Mouse (Mus musculus): ENCODE results near the gene Gm49383. TPM values are rescaled to one million over a fixed set of nuclear protein-coding genes. Genes with fewer than 3 reads are reported as not detected.

The Gm49383 gene
- polyA plus RNA-seq, 1 experiment: 2.6 TPM

DNA sequence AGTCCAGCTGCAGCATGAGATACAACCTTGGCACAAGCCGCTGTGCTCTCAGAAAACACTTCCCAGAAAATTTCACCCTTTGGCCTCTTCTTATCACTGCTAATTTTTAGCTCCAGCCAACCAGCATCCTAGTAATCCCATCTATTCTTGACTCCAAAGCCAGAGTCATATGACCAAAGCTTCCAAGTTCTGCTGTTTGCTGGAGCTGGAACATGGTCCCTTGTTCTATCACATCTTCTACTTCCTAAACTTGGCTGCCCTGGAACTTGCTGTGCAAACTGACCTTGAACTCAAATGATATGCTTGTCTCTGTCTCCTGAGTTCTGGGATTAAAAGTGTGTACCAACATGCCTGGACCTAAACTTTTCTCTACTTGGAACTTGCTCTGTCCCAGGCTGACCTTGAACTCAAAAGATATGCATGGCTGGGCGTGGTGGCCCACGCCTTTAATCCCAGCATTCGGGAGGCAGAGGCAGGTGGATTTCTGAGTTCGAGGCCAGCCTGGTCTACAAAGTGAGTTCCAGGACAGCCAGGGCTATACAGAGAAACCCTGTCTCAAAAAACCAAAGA lies 49.7 kb downstream of the Gm49383 start:
- no peaks in the 10 kb centered on the region for H3K27me3 ChIP-seq (replicated peaks; ENCODE audit: control insufficient read depth, insufficient read depth, low read length)
- no peak overlapping the region for H3K4me3 ChIP-seq (ENCODE audit: insufficient read depth, low read depth, low read length)
- no peak overlapping the region for H3K27ac ChIP-seq (ENCODE audit: insufficient read depth, low read depth, low read length)
- TF ChIP-seq CTCF (conservative IDR thresholded peaks at IDR 0.05; ENCODE audit: insufficient read depth, insufficient read length, low read depth, low read length) (no peak), POLR2A (IDR thresholded peaks at IDR 0.05; ENCODE audit: low read depth, low read length) (no peak)
- WGBS: 90% methylated on average over 5 of the region's 5 CpGs
- no peaks in the 10 kb centered on the region for H3K36me3 ChIP-seq (ENCODE audit: control insufficient read depth, insufficient read depth, low read length)
- no peak for DNase-seq
- H3K4me1 ChIP-seq (ENCODE audit: control insufficient read depth, insufficient read depth, low read length): no peaks in the 10 kb centered on the region

DNA sequence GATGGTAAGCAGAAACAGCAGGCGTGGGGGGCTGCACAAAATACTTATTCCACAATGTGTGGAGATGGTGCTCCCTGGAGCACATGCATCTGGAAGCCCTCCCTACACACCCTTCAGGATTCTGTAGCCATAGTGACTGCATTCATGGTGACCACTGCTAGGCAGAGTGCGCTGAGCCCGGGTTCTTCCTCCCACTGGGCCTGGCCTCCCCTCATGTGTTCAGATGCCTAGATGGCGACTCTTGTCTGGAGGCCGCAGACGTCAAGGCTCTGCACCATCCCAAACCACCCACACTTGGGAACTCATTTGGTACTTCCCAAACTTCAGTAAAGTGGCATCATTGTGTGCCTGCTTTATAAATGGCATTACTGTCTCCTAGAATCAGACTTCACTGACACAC lies 53.4 kb downstream of the Gm49383 start:
- H3K4me3 ChIP-seq (ENCODE audit: insufficient read depth, low read depth, low read length): no peak overlapping the region
- no peak overlapping the region for H3K27ac ChIP-seq (ENCODE audit: insufficient read depth, low read depth, low read length)
- TF ChIP-seq POLR2A (IDR thresholded peaks at IDR 0.05; ENCODE audit: low read depth, low read length) (no peak), CTCF (conservative IDR thresholded peaks at IDR 0.05; ENCODE audit: insufficient read depth, insufficient read length, low read depth, low read length) (no peak)
- H3K27me3 ChIP-seq (replicated peaks; ENCODE audit: control insufficient read depth, insufficient read depth, low read length): no peaks in the 10 kb centered on the region
- no peaks in the 10 kb centered on the region for H3K36me3 ChIP-seq (ENCODE audit: control insufficient read depth, insufficient read depth, low read length)
- H3K4me1 ChIP-seq (ENCODE audit: control insufficient read depth, insufficient read depth, low read length): no peaks in the 10 kb centered on the region
- no peak for DNase-seq
- 87% methylated on average over 6 of the region's 6 CpGs for WGBS

DNA sequence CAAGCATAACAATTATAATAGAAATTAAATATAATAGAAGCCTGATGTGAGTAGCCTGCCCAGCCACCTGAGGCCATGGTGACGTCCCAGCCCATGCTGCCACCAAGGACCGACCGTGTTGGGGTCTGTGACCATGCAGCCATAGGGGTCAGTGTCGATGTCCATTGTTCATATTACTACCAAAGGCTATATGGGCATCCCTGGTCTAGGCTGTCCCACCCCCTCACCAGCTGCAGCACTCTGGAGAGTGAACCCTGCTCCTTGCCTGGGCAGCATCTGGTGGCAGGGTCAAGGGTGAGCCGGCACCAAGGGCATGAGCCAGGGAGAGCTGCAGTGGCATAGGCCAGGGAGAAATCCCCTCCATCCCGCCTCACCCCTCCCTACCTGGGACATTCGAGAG lies 57.1 kb downstream of the Gm49383 start:
- Histone ChIP-seq H3K4me3 (ENCODE audit: insufficient read depth, low read depth, low read length) (no peak overlapping the region), H3K27me3 (replicated peaks; ENCODE audit: control insufficient read depth, insufficient read depth, low read length) (no peaks in the 10 kb centered on the region), H3K27ac (ENCODE audit: insufficient read depth, low read depth, low read length) (no peak overlapping the region), H3K4me1 (ENCODE audit: control insufficient read depth, insufficient read depth, low read length) (no peaks in the 10 kb centered on the region), H3K36me3 (ENCODE audit: control insufficient read depth, insufficient read depth, low read length) (no peaks in the 10 kb centered on the region)
- DNase-seq: no peak
- WGBS: 90% methylated on average over 7 of the region's 7 CpGs
- TF ChIP-seq POLR2A (IDR thresholded peaks at IDR 0.05; ENCODE audit: low read depth, low read length) (no peak), CTCF (conservative IDR thresholded peaks at IDR 0.05; ENCODE audit: insufficient read depth, insufficient read length, low read depth, low read length) (no peak)

DNA sequence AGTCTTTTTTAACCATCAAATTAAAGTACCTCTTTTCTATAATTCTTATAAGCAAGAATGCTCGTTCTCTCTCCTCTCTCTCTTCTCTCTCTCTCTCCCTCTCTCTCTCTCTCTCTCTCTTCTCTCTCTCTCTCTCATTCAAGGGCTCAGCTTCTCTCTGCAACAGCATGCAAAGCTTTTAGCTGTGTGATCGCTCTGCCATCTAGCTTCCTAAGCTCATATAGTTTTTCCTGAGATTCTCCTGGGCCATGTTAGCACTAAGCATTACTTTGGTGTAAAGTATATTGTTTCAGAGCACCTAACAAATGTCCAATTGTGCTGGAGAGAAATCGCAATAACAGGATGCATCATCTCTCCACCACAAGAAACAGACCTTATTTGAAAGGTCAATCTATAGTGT lies 57.7 kb downstream of the Gm49383 start:
- TF ChIP-seq POLR2A (IDR thresholded peaks at IDR 0.05; ENCODE audit: low read depth, low read length) (no peak), CTCF (conservative IDR thresholded peaks at IDR 0.05; ENCODE audit: insufficient read depth, insufficient read length, low read depth, low read length) (no peak)
- no peaks in the 10 kb centered on the region for H3K27me3 ChIP-seq (replicated peaks; ENCODE audit: control insufficient read depth, insufficient read depth, low read length)
- H3K27ac ChIP-seq (ENCODE audit: insufficient read depth, low read depth, low read length): no peak overlapping the region
- H3K36me3 ChIP-seq (ENCODE audit: control insufficient read depth, insufficient read depth, low read length): no peaks in the 10 kb centered on the region
- no peak for DNase-seq
- no peaks in the 10 kb centered on the region for H3K4me1 ChIP-seq (ENCODE audit: control insufficient read depth, insufficient read depth, low read length)
- 90% methylated on average over 3 of the region's 3 CpGs for WGBS
- no peak overlapping the region for H3K4me3 ChIP-seq (ENCODE audit: insufficient read depth, low read depth, low read length)

Other genes with a start within 250 kb of the Gm49383 start
- 1,269 and 1,739 TPM in 2 replicates for gene Rps29, start 37.9 kb downstream of the Gm49383 start, polyA plus RNA-seq (2012; rRNA removed)
- gene Lrr1, start 28.3 kb downstream of the Gm49383 start, polyA plus RNA-seq (2012; rRNA removed): 0.14 TPM in 1 of 2 replicates, not detected in the other
- 157 and 190 TPM in 2 replicates for gene Rpl36al, start 13.0 kb downstream of the Gm49383 start, polyA plus RNA-seq (2012; rRNA removed)
- gene Mgat2, start 12.9 kb downstream of the Gm49383 start, polyA plus RNA-seq (2012; rRNA removed): 30.8 and 32.6 TPM in 2 replicates
- 1.3 and 1.5 TPM in 2 replicates for gene Dnaaf2, start 1.3 kb upstream of the Gm49383 start, polyA plus RNA-seq (2012; rRNA removed)
- gene Gm49384, start 7.2 kb upstream of the Gm49383 start, polyA plus RNA-seq (2012; rRNA removed): 0.57 and 0.78 TPM in 2 replicates
- gene Pole2, start 31.1 kb upstream of the Gm49383 start, polyA plus RNA-seq (2012; rRNA removed): 1.9 TPM in 2 replicates
- 2.9 and 5.9 TPM in 2 replicates for gene Klhdc1, start 44.1 kb upstream of the Gm49383 start, polyA plus RNA-seq (2012; rRNA removed)
- 41.0 and 42.8 TPM in 2 replicates for gene Klhdc2, start 99.6 kb upstream of the Gm49383 start, polyA plus RNA-seq (2012; rRNA removed)
- 3.4 and 4.7 TPM in 2 replicates for gene Nemf, start 160.1 kb upstream of the Gm49383 start, polyA plus RNA-seq (2012; rRNA removed)
- 90.7 and 95.6 TPM in 2 replicates for gene Arf6, start 175.0 kb upstream of the Gm49383 start, polyA plus RNA-seq (2012; rRNA removed)
- 0.94 and 1.4 TPM in 2 replicates for gene Gm9887, start 175.4 kb upstream of the Gm49383 start, polyA plus RNA-seq (2012; rRNA removed)